Mouse (Mus musculus) limb, embryonic 12.5 days (tissue): Measurements from ENCODE around the gene Prkrip1. TPM values are rescaled to one million over a fixed set of nuclear protein-coding genes. Genes with fewer than 3 reads are reported as not detected.

Source experiments
- ATAC-seq: fragments of 200-750 bp; cut with Nextera tagmentation; 2 replicates; pipeline ENCODE4 v1.8.0; 2017; ENCODE audit warnings: low read depth, moderate TSS enrichment; ENCODE audit not compliant: insufficient number of reproducible peaks, insufficient read depth, low FRiP score, low TSS enrichment
- H3K27ac ChIP-seq: fragments of 300-500 bp; sonication (generic); 2 replicates; pipeline ENCODE4 v1.5.1; 2016; ENCODE audit warnings: mild to moderate bottlenecking, moderate library complexity
- H3K27me3 ChIP-seq: fragments of 300-500 bp; sonication (generic); 2 replicates; pipeline ENCODE4 v1.6.1; 2016; ENCODE audit warnings: mild to moderate bottlenecking, moderate library complexity
- H3K36me3 ChIP-seq: fragments of 300-500 bp; sonication (generic); 2 replicates; pipeline ENCODE4 v1.6.1; 2016; ENCODE audit warnings: mild to moderate bottlenecking, moderate library complexity
- H3K4me1 ChIP-seq: fragments of 300-500 bp; sonication (generic); replicated peaks from 2 replicates; pipeline ENCODE4 v1.6.1; 2016
- H3K4me2 ChIP-seq: fragments of 300-500 bp; sonication (generic); 2 replicates; pipeline ENCODE4 v1.6.1; 2016; ENCODE audit warnings: mild to moderate bottlenecking, moderate library complexity
- H3K4me3 ChIP-seq: fragments of 300-500 bp; sonication (generic); replicated peaks from 2 replicates; pipeline ENCODE4 v1.5.1; 2016; ENCODE audit warnings: mild to moderate bottlenecking
- H3K9ac ChIP-seq: fragments of 300-500 bp; sonication (generic); replicated peaks from 2 replicates; pipeline ENCODE4 v1.6.1; 2016; ENCODE audit warnings: mild to moderate bottlenecking, moderate library complexity
- H3K9me3 ChIP-seq: fragments of 300-500 bp; sonication (generic); 2 replicates; pipeline ENCODE4 v1.6.1; 2016; ENCODE audit warnings: mild to moderate bottlenecking, moderate library complexity
- WGBS: fragments of 180-500 bp; shearing (Covaris S2); methylation state at CpG from one replicate; pipeline ENCODE4 v1.1.7; 2016; 5-methylcytosine and 5-hydroxymethylcytosine counted together
- polyA plus RNA-seq: library from polyadenylated mRNA; unstranded; fragments of >200 nt; fragmentation: Nextera tagmentation; extraction: Ambion mirVana; gene quantifications from 2 replicates; pipeline ENCODE4 v1.2.1, GENCODE M21; 2016

The Prkrip1 gene
- polyA plus RNA-seq, 1 experiment from 2014 or later, result 65.1 TPM

DNA sequence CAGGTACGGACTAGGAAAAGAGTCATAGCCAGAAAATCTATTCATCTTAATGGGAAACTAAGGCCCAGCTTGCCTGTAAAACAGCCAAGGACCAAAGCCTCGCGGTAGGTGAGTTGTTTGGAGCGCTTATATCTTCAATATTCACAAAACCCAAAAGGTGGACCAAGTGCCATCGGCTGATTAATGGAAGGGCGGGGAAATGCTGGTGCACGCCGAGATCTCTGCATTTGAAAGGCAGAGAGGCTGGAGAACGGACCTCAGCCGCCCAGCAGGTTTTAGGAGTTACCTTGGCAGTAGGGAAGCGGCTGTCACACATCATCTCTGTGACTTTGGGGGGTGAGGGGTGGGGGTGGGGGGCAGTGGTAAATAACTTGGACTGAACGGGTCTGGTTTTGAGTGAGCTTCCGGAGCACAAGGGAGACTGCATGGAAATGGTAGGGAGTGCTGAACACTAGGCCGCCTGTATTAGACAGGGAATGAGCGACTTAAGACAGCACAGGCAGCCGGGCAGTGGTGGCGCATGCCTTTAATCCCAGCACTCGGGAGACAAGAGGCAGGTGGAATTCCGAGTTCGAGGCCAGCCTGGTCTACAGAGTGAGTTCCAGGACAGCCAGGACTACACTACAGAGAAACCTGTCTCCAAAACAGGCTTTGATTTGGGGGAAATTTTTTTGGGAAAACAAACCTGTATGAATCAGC is 62.3 kb downstream of the Prkrip1 start:
- 12% methylated on average over 20 of the region's 20 CpGs for WGBS
- peaks cover 60% of the 10 kb centered on the region for H3K36me3 ChIP-seq
- ATAC-seq, result no peak
- peak overlapping the region; percentile 81 for H3K9ac ChIP-seq
- no peaks in the 10 kb centered on the region for H3K27me3 ChIP-seq
- no peak overlapping the region for H3K27ac ChIP-seq
- no peaks in the 10 kb centered on the region for H3K9me3 ChIP-seq
- peak overlapping the region; percentile 76 for H3K4me2 ChIP-seq
- H3K4me3 ChIP-seq, result peak overlapping the region; percentile 64
- H3K4me1 ChIP-seq, result peaks cover 18% of the 10 kb centered on the region

DNA sequence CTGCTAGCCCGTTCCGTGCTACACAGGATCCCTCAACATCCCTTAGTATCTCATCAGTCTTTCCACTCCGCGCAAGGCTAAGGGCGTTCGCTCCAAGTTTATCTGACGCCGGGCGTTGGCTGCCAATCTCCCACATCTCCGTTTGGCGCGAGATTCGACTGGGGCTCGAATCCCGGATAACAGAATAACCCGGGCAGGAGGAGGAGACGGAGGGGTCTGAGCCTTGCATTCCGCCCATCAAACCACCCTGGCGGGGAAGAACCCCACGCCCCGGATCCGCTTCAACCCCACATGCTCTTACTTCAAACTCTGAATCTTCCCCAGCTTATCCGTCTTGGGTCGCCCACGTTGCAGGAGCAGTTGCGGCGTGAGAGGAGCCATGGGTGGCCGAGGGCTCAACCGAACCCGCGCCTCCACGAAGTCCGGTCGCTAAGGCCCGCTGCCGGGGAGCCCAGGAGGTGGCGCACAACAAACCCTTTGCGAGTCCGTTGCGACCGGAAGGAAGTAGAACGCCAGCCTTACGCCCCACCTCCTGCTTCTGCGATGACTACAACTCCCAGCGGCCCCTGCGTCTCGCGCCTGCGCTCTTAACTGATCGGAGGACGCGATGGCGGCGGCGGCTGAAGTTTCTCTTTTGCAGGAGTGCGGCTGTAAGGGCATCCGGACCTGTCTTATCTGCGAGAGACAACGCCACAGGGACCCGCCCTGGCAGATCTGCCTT is 63.0 kb downstream of the Prkrip1 start, which contains the start of the genes Lrwd1 and Alkbh4:
Gene Lrwd1 (minus strand): TSS at position 504 of the 721 bp plus-strand sequence.
Gene Alkbh4 (plus strand): TSS at position 576 of the 721 bp plus-strand sequence.
- H3K27ac ChIP-seq, result peak within 1 kb of the TSS; percentile 20; the same call in 1 of the 2 replicates

More for the DNA sequence above, 63.0 kb downstream of the Prkrip1 start, which contains the start of the genes Lrwd1 and Alkbh4:
- Histone ChIP-seq H3K9me3 (no peaks in the 10 kb centered on the region), H3K4me3 (peak within 1 kb of the TSS; percentile 64), H3K27me3 (no peaks in the 10 kb centered on the region), H3K36me3 (peaks cover 60% of the 10 kb centered on the region), H3K9ac (peak within 1 kb of the TSS; percentile 81), H3K4me1 (peaks cover 18% of the 10 kb centered on the region), H3K4me2 (peak within 1 kb of the TSS; percentile 76)
- peak; percentile 82 for ATAC-seq
- under 1% methylated on average over 60 of the region's 60 CpGs for WGBS

Other genes starting within 250 kb of the Prkrip1 start
- 4.8 and 5.6 TPM in 2 replicates for gene Ssc4d, start 224.4 kb downstream of the Prkrip1 start, polyA plus RNA-seq
- not detected in 2 replicates for gene Zp3, start 218.9 kb downstream of the Prkrip1 start, polyA plus RNA-seq
- gene Dtx2, start 204.2 kb downstream of the Prkrip1 start, polyA plus RNA-seq, result 39.2 and 40.4 TPM in 2 replicates
- 0.13 and 0.24 TPM in 2 replicates for gene Upk3b, start 160.5 kb downstream of the Prkrip1 start, polyA plus RNA-seq
- gene Upk3bl, start 144.5 kb downstream of the Prkrip1 start, polyA plus RNA-seq, result 5.0 and 5.4 TPM in 2 replicates
- 9.2 and 9.7 TPM in 2 replicates for gene Rasa4, start 115.0 kb downstream of the Prkrip1 start, polyA plus RNA-seq
- 253 and 261 TPM in 2 replicates for gene Polr2j, start 82.3 kb downstream of the Prkrip1 start, polyA plus RNA-seq
- gene Lrwd1, start 62.9 kb downstream of the Prkrip1 start, polyA plus RNA-seq, result 49.6 and 50.2 TPM in 2 replicates
- gene Alkbh4, start 62.8 kb downstream of the Prkrip1 start, polyA plus RNA-seq, result 27.7 and 29.9 TPM in 2 replicates
- 8.7 and 9.9 TPM in 2 replicates for gene Orai2, start 28.2 kb downstream of the Prkrip1 start, polyA plus RNA-seq
- gene Sh2b2, start 47.6 kb upstream of the Prkrip1 start, polyA plus RNA-seq, result 14.8 and 15.0 TPM in 2 replicates